Mouse (Mus musculus) liver, adult 2 months (tissue): Measurements from ENCODE around the gene Nav2. TPM values are rescaled to one million over a fixed set of nuclear protein-coding genes. Genes with fewer than 3 reads are reported as not detected.

ENCODE experiments used
- DNase-seq: peaks from one replicate; pipeline ENCODE4 v3.0.0-alpha.2; 2011; ENCODE audit warnings: low read depth, low spot score; ENCODE audit errors: extremely low read depth
- H3K27ac ChIP-seq: fragments of 200-500 bp; replicated peaks from 2 replicates; pipeline ENCODE4 v1.5.1; 2012; ENCODE audit warnings: low read depth, mild to moderate bottlenecking, control low read depth, inconsistent platforms, low read length; ENCODE audit not compliant: insufficient read depth
- H3K27me3 ChIP-seq: fragments of 200-500 bp; 2 replicates; pipeline ENCODE4 v1.6.1; 2012; ENCODE audit warnings: mild to moderate bottlenecking, moderate library complexity, low read length, inconsistent platforms; ENCODE audit not compliant: control insufficient read depth, insufficient read depth
- H3K36me3 ChIP-seq: fragments of 200-500 bp; 2 replicates; pipeline ENCODE4 v1.6.1; 2012; ENCODE audit warnings: low read length, inconsistent platforms; ENCODE audit not compliant: control insufficient read depth, insufficient read depth
- H3K4me1 ChIP-seq: fragments of 200-500 bp; 2 replicates; pipeline ENCODE4 v1.6.1; 2011; ENCODE audit warnings: low read length; ENCODE audit not compliant: control insufficient read depth, insufficient read depth
- H3K4me3 ChIP-seq: fragments of 200-500 bp; 2 replicates; pipeline ENCODE4 v1.5.1; 2011; ENCODE audit warnings: low read depth, mild to moderate bottlenecking, control low read depth, low read length, moderate library complexity; ENCODE audit not compliant: insufficient read depth
- H3K79me2 ChIP-seq: fragments of 200-500 bp; 2 replicates; pipeline ENCODE4 v1.6.1; 2012; ENCODE audit warnings: inconsistent platforms, mild to moderate bottlenecking, low read length, moderate library complexity; ENCODE audit not compliant: control insufficient read depth, insufficient read depth
- H3K9ac ChIP-seq: fragments of 200-500 bp; 2 replicates; pipeline ENCODE4 v1.6.1; 2012; ENCODE audit warnings: low read depth, mild to moderate bottlenecking, control low read depth, inconsistent platforms, low read length
- CTCF ChIP-seq: fragments of 200-500 bp; IDR thresholded peaks from 2 replicates; pipeline ENCODE4 v1.5.1; 2011; ENCODE audit warnings: low read depth, low read length, control low read depth
- POLR2A ChIP-seq: fragments of 200-500 bp; IDR thresholded peaks from 2 replicates; pipeline ENCODE4 v1.6.1; 2011; ENCODE audit warnings: low read length, control low read depth; ENCODE audit not compliant: insufficient read depth; ENCODE audit errors: extremely low read depth
- WGBS: fragments of 180-500 bp; shearing (Covaris S2); methylation state at CpG from one replicate; pipeline ENCODE4 v1.1.7; 2018; 5-methylcytosine and 5-hydroxymethylcytosine counted together
- polyA plus RNA-seq: library from polyadenylated mRNA; depleted of rRNA; stranded (reverse); fragments of >200 nt; gene quantifications from 2 replicates; pipeline ENCODE4 v1.2.3, GENCODE M21; 2012
- total RNA-seq: library from RNA; depleted of rRNA; stranded (reverse); fragments of >200 nt; gene quantifications from 2 replicates; pipeline ENCODE4 v1.2.3, GENCODE M21; 2014

Gene Nav2
- total and polyA plus RNA-seq, 2 experiments = 11.1 to 17.6 TPM

DNA sequence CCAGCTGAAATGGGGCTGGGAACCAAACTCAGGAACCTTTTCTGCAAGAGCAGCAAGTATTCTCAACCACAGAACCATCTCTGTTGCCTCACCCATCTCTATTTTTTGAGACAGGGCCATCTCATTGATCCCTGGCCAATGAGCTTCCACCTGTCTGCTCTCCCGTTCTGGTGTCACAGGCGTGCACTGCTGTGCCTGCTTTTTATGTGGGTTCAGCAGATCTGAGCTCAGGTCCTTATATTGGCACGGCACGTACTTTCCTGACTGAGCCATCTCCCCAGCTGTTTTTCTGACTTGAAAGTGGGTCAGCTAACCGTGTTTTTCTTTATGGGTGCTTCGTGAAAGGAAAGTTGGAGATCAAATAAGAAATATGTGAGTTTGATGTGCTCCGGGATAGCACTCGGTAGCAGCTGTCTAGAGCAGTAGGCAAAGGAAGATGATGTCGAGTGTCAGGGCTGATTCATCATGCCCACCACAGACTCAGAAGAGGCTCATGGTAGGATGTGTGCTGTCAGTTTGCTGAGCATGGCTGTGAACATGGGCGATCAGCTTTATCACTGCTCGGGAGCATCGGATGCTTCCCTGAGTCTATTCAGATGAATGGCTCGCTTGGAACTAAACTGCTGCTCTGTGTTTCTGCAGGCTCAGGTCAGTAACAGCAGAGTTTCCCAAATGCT lies 456.1 kb downstream of the Nav2 start:
- Histone ChIP-seq H3K4me3 (no peak overlapping the region), H3K27me3 (no peaks in the 10 kb centered on the region), H3K9ac (no peak overlapping the region), H3K27ac (no peak overlapping the region), H3K79me2 (no peaks in the 10 kb centered on the region), H3K36me3 (no peaks in the 10 kb centered on the region), H3K4me1 (no peaks in the 10 kb centered on the region)
- WGBS = 82% methylated on average over 13 of the region's 13 CpGs
- DNase-seq = peak; percentile 60
- TF ChIP-seq CTCF = no peak

DNA sequence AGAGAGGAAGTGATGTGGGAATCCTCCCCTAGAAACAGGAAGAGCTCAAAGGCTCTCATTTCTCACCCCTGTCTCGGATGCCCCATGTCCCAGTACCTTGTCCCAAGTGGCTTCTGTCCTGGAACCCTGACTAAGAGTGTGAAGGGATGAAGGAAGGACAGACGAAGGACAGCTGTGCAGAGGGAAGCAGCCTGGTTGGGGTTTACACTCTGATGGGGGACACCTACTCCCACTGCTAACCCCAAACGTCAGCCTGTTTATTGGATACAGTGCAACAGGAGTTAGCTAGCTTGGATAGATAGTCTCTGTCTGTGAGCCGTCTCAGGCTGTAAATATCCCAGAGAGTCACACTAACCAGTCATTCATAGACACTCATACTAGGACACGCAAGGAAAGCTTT lies 460.1 kb downstream of the Nav2 start:
- no peaks in the 10 kb centered on the region for H3K79me2 ChIP-seq
- H3K9ac ChIP-seq = no peak overlapping the region
- no peak overlapping the region for H3K27ac ChIP-seq
- H3K4me3 ChIP-seq = no peak overlapping the region
- no peak for TF ChIP-seq CTCF
- no peak for TF ChIP-seq POLR2A
- H3K36me3 ChIP-seq = no peaks in the 10 kb centered on the region
- no peaks in the 10 kb centered on the region for H3K4me1 ChIP-seq
- WGBS = 84% methylated on average over 5 of the region's 5 CpGs
- no peak for DNase-seq
- no peaks in the 10 kb centered on the region for H3K27me3 ChIP-seq

DNA sequence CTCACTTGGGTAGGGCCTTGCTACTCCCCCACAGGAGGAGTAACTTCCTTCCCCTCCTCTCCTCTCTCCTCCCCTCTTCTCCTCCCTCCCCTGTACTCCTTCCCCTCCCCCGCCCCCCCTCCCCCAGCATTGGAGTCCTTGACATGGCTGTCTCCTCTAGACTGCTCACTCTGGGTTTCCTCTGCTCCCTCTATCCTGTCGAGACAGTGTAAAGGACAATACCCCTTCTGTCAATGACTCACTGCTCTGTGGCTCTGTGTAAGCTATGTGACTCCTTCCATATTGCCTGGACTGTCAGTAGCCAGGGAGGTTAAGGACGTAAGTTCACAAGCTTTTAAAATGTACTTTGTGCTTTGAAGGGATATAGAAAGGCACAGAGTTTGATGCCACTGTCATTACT lies 460.5 kb downstream of the Nav2 start:
- 82% methylated on average over 3 of the region's 3 CpGs for WGBS
- Histone ChIP-seq H3K79me2 (no peaks in the 10 kb centered on the region), H3K4me1 (no peaks in the 10 kb centered on the region), H3K27ac (no peak overlapping the region), H3K27me3 (no peaks in the 10 kb centered on the region), H3K9ac (no peak overlapping the region), H3K4me3 (no peak overlapping the region), H3K36me3 (no peaks in the 10 kb centered on the region)
- TF ChIP-seq POLR2A = no peak
- no peak for TF ChIP-seq CTCF
- DNase-seq = no peak

GRCm38 (mm10) chr7:49369809-49370473 lies 461.4 kb downstream of the Nav2 start:
- H3K4me3 ChIP-seq = no peak overlapping the region
- TF ChIP-seq POLR2A = no peak
- 93% methylated on average over 10 of the region's 10 CpGs for WGBS

GRCm38 (mm10) chr7:49371345-49371744 lies 462.8 kb downstream of the Nav2 start:
- Histone ChIP-seq H3K4me3 (no peak overlapping the region), H3K4me1 (no peaks in the 10 kb centered on the region), H3K27ac (no peak overlapping the region), H3K9ac (no peak overlapping the region), H3K36me3 (no peaks in the 10 kb centered on the region), H3K27me3 (no peaks in the 10 kb centered on the region), H3K79me2 (no peaks in the 10 kb centered on the region)
- no peak for DNase-seq
- TF ChIP-seq CTCF (no peak), POLR2A (no peak)
- WGBS = 98% methylated on average over 2 of the region's 2 CpGs

More at GRCm38 (mm10) chr7:49369809-49370473, 461.4 kb downstream of the Nav2 start:
- Histone ChIP-seq H3K9ac (no peak overlapping the region), H3K4me1 (no peaks in the 10 kb centered on the region), H3K36me3 (no peaks in the 10 kb centered on the region), H3K27ac (no peak overlapping the region), H3K79me2 (no peaks in the 10 kb centered on the region), H3K27me3 (no peaks in the 10 kb centered on the region)
- no peak for DNase-seq

DNA sequence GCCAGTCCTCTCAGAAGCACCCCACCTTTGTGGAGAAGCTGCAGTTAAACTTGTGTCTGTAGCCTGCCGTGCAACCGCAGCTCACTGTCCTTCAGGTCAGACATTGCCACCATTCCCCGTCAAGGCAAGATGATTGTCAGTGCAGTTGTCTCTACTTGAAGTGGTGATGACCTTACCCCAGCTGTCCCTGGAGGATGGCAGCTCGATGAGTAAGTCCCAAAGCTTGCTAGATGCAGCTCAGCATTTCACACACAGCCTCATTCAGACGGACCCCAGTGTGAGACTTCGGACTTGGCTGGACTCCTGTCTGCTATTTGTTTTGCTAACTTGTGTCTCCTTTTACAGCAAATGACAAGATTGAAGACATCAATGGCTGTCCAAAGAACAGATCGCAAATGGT lies 463.5 kb downstream of the Nav2 start:
- Histone ChIP-seq H3K9ac (no peak overlapping the region), H3K27ac (no peak overlapping the region), H3K4me1 (no peaks in the 10 kb centered on the region), H3K4me3 (no peak overlapping the region), H3K79me2 (no peaks in the 10 kb centered on the region), H3K27me3 (no peaks in the 10 kb centered on the region), H3K36me3 (no peaks in the 10 kb centered on the region)
- TF ChIP-seq POLR2A (no peak), CTCF (no peak)
- WGBS = 64% methylated on average over 7 of the region's 7 CpGs
- DNase-seq = no peak
